Mouse (Mus musculus) left cerebral cortex, postnatal 4 days (tissue): ENCODE results near the gene Slc35c2. TPM values are rescaled to one million over a fixed set of nuclear protein-coding genes. Genes with fewer than 3 reads are reported as not detected.

Experiments
- DNase-seq: peaks from one replicate; pipeline ENCODE4 v3.0.0-alpha.2; 2022
- intact Hi-C: fragments of 180-260 bp; cut with DNase I; formaldehyde crosslinking; loops from one replicate; pipeline ENCODE4 v1.15.1; 2025
- total RNA-seq, 2 experiments: library from RNA; stranded (reverse); gene quantifications; 2 replicates each; pipeline ENCODE4 v1.2.3; 2021

Gene Slc35c2
- total RNA-seq, 2 experiments from 2014 or later = 36.4 to 37.1 TPM

DNA sequence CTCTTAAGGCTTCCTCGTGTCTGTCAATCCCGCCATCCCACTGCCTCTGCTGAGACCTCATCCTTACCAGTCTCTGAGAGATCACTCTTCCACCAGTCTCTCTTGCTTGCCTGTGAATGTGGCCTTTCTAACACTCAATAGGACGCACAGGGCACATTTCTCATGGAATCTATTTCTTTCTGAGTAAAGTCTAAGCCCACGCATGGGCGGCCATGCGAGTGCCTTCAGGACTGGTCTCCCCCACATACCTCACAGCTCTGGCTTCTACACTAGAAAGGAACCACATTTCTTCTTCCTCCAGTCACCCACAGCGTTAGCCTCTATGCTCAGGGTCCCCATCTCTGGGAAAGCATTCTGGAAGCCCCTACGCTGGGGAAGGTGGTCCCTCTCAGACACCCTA, 26.5 kb upstream of the Slc35c2 start:
- intact Hi-C loops = no loop called here
- no peak for DNase-seq

DNA sequence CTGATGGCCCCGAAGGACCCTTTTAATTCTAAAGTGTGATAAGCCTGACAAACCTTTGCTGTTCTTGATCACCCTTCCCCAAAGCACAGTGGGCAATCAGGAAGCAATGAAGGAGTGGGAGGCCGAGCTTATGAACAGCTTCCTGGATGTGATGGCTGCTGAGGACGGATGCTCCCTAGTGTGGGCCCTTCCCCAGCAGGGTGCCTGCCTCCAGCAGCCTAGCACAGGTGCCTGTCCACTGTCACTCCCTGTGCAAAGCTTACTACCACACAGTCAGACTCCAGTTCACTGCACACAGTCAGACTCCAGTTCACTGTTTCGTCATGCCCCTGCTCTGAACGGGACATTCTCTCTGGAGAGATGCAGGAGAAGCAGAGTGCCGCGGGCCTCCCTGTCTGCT, 24.7 kb upstream of the Slc35c2 start:
- intact Hi-C loops = no loop called here
- DNase-seq = no peak

DNA sequence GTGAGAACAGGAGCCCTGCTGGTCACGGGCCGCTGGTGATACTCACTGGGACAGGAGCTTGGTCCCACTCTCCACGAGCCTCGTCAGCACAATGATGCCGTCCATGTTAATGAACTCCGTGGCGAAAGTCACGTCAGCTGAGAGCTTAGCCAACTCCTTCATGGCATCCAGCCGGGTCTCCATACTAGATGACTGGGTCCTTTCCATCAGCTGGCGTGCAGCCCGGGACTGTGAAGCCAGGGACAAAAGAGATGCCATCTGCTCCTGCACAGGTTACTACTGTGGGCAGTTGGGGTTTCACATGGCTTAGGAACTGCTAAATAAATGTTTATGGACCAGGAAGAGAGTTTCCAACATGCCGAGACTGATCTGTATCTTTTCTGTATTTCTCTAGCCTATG, 23.9 kb upstream of the Slc35c2 start:
- peak; percentile 98 for DNase-seq
- intact Hi-C loops = no loop called here

DNA sequence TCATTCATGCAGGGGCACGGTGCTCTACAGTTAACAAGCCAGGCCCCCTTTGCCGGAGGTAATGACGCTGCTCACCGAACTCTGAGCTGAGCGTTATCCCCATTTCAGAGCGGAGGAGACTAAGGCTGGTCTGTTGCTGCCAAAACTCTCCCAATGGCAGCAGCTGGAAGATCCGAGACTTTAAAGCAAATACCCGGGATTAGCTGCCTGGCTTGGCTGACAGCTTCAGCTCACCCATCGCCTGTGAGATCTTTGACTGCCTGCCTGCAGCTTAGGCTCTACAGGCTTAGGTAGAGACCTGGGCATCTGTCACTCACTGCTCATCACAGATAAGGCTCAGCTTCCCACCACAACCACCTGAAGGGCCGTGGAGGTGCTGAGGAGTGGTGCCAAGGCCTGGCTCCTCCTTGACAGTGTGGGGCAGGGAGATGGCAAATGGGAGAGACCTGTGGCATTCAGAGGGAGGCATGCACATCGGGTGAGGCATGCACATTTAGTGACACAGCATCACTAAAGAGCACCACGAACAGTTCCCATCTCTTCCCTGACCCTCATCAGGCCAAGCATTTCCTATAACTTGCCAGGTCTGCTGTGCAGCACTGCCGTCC, 23.3 kb upstream of the Slc35c2 start:
- DNase-seq = peak; percentile 36
- intact Hi-C loops = no loop called here

DNA sequence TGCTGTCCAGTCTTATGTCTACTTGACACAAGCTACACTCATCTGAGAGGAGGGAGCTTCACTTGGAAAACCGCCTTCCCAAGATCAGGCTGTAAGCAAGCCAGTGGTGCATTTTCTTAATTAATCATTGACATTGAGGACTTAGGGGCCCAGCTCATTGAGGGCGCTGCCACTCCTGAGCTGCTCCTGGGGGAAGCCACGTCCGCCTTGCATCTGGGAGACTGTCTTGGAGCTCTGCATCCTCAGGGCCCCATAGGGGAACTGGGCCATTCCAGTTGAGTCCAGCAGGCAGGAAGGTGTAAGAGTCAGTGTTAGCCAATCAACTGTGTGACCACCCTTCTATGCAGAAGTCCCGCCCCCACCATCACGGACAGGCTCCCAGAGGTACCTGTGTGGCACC, 20.1 kb upstream of the Slc35c2 start:
- intact Hi-C loops = no loop called here
- DNase-seq = no peak

DNA sequence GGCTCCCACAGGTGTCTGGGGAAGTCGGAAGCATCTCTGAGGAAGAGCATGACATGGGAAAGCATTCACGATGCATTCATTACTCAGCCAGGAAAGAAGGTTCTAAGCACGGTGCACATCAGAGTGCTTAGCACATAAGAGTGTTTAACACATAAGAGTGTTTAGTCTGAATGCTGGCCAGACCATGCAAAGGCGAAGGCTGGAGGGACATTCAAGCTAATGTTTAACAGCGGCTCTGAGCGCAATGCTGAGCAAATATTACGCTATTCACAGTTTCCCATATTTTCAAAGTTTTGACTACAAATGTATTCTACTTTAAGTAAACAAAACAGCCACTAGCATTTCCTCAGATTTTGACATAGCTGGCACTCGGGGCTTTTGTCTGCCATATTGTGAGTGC, 17.8 kb upstream of the Slc35c2 start:
- DNase-seq = no peak
- intact Hi-C loops = no loop called here

DNA sequence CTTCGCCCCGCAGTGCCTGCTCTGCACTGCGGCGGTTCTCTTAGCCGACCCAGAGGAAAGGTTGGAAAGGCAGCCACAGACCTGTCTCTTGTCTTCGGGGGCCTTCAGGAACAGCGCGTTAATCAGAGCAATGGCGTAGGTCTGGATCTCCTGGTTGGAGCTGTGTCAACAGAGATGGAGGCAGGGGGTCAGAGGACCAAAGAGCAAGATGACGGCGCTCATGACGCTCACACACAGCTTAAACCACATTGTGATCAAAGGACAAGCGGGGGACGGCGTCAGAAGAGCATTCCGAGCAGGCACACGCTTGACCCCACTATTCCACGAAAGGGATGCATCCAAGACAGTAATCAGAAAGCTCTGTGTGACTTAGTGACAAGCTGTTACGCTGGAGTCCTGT, 17.1 kb upstream of the Slc35c2 start:
- intact Hi-C loops = no loop called here
- DNase-seq = no peak

DNA sequence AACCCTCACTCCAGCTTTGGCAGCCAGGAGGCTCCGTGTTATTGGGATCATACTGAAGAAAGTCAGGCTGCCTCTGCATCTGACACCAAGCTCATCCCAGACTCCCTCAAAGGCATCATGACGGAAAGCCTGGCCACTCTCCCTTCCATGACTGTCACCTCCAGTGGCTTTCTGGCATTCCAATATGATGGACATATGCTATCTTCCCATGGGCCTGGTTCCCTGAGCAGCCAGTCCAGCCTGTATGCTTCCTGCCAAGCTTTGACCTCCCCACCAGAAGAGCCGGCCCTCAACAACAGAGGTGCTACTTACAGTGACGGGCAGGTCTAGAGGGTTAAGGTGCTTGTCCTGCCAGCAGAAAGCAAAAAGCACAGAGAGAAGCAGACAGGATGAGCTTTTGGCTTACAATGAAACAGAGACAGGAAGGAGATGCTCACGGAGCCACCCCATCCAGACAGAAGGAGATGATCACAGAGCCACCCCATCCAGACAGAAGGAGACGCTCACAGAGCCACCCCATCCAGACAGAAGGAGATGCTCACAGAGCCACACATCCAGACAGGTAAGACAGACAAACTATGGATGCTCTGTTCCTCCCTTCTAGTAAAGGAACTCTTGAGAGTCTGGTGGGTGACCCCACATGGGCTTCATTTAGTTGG, 15.8 kb upstream of the Slc35c2 start:
- intact Hi-C loops = no loop called here

DNA sequence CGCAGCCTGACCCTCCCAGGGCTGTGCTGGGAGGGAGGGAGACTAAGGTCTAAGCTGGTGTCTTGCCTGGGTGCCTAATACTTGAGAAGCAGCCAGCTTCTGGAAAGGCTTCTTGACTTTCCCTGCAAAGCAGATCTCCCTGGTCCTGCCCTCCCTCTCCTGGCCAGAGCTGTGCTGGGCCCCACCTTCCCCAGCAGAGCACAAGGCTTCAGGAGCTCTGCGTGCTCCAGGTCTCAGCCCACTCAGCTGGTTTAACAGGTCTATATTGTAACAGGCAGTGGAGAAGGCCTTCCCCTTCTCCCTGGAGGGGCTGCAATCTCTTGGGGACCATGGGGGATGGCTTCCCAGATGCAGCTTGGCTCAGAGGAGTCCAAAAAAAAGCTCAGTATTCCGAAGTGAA, 13.7 kb upstream of the Slc35c2 start:
- DNase-seq = no peak
- intact Hi-C loops = no loop called here

More for the DNA sequence above, 15.8 kb upstream of the Slc35c2 start:
- DNase-seq = no peak

DNA sequence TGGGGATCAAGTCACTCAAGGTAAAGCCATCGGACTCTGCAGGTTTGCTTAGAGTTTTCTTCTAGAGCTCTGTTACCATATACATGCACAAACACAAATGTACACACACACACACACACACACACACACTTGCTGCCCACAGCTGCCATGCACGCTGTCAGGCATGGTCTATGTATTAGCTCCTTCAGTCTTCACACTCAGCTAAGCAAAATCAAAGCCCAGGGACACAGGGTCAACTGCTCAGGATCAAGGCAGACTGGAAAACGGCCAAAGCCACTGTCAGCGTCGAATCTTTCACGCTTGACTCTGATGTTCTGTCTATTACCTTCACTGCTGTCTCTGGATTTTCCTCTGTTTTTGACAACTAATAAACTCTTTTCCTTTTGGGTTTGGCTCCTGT, 13.2 kb upstream of the Slc35c2 start:
- DNase-seq = peak; percentile 60
- intact Hi-C loops = no loop called here

DNA sequence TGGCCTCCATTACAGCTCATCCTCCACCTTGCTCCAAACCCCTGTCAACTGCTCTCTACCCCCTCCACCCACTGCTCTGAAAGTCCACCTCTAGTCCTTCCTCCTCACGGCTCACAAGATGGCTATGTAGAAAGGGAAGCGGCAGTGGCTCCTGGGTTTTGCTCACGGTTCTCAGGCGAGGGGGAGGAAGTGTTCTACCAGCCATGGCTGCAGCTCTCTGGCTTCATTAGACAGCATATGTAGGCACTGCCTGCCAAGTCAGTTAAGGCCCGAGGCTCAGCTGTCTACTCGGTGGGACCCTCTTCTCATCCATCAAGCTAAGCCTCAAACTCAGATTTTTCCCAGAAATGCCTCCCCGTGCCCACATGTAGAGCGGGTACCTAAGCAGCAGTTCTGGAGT, 12.8 kb upstream of the Slc35c2 start:
- DNase-seq = peak; percentile 77
- intact Hi-C loops = no loop called here

DNA sequence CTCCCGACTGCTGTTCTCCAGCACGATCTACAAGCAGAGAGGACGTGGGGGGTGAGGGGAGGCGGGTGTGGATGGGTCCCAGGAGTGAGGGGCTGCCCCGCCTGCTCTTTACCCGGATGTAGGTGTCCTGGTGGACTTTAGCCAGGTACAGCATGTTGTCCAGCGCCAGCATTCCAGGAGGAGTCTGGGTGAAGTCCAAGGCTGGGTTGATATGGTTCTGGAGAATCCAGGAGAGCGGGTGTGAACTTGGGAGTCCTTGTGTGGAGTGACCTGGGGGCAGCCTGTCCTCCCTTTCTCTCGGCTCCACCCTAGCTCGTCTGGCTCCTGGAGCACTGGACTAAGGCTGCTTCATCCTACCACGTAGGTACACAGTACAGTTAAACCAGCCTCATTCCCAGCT, 9.8 kb upstream of the Slc35c2 start:
- intact Hi-C loops = no loop called here
- no peak for DNase-seq

DNA sequence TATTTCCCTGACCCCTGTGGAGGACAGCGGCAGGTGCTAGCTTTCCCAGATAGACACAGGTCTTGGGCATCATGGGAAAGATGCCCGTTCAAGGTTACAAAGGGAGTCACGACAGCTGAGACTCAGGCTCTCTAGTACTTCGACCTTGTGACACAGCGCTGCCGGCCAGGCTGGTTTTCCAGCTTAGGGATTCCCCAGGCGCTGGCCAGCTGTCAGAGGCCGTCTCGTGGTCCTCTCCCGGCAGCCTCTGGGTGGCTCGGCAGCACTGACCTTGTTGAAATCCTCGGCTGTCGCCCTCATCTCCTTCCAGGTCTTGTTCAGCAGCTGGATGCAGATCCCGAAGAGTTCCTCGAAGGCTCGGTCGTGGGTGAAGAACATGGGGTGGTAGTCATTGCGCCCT, 8.9 kb upstream of the Slc35c2 start:
- intact Hi-C loops = no loop called here
- DNase-seq = no peak

DNA sequence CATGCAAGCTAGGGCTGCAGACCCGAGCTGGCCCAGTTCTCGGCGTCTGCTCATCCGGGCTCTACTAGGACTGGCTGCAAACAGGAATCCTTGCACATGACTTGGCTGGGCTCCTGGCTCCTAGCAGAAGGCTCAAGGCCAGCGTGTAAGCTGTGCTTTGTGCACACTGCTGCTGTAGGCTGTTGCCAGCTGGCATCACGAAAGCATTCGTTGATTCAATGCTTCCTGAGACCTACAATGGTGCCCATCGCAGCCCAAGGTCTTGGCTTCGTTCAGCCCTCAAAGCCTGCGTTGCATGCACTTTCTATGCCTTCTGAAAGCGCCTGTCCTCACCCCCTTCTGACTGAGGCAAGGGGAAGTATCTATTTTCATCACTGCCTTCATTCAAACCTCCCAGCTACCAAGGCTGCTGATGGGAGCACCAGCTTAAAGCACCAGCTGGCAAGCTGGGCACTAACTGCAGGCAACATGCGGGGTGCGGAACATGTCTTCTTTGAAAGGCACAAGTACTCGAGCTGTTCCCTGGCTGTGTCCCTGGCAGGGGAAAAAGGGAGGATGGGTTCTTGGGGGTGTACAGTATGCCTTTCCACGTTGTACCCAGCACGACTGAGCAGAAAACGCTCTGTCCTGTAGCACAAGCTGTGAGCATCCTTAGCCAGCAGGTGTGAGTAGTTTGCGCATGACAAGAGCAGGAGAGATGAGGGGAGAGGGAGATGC, 804 bp upstream of the Slc35c2 start:
- peak; percentile 98 for DNase-seq
- intact Hi-C loops = no loop called here

DNA sequence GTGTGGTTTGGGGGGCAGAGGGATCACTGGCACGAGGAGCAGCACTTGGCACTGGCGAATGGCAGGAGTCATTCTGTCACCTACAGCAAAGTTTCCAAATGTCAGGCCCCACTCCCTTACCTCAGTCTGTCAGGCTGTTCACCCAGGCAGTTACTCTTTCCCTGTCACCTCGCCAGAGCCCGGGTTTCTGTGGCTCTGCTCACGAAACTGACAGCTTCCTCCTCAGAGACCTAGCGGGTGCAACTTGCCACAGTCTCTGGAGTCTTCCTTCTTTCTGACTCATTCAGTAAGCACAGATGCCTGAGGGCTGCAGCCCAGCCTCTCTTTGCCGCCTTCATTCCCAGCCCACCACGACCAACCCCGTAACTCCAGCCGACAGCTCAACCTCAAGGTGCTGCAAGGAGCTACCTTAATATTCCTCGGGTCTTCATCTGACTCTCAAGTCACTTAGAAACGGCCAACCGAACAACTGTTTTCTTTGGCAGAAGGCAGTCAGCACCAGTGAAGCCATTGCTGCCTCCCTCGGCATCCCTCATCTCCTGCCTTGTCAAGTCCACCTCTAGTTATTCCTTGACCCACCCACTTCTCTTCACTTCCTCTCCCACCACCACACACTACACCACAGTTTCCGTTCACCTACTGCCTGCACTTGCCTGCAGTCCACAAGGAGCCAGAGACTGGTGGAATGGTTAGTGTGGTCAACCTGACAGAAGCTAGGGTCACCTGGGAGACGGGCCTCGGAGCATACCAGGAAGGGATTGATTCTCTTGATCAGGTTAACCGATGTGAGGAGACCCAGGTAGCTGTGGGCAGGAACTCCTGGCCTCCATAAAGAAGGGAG, 1.1 kb downstream of the Slc35c2 start:
- intact Hi-C loops = no loop called here
- peak; percentile 32 for DNase-seq

DNA sequence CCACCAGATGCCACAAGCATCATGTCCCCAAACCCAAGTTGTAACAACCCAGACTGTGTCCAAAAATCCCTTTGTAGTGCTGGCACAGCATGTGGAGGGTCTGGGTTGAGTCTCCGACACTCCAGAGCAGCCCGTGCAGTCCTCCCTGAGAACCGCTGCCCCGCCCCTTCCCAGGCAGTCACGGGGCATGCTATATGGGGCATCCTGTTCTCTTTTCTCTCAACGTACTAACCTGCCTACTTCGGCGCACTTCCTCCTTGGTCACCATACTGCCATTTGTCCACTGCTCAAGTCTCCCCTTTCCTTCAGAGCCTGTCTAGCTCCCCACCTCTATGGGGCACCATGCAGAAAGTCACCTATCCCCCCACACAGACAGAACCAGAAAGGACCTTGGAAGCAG, 2.0 kb downstream of the Slc35c2 start:
- peak; percentile 3 for DNase-seq
- intact Hi-C loops = no loop called here

DNA sequence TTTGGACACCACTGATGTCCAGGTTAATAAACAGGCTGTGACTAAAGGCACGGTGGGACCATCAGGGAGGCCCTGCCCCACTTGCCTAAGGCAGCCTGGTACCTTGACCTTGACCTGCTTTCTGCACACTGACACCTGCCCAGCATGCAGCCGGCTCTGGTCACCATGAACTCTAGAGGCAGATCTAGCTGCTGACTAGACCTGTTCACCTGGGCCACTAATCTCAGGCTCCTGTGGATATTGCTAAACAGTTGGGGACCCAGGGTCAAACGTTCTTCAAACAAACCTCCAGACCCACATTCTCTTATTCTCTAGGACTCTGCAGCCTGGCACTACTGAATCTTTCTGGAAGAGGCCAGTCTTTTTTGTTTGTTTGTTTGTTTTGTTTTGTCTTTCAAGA, 2.6 kb downstream of the Slc35c2 start:
- no peak for DNase-seq
- intact Hi-C loops = no loop called here

DNA sequence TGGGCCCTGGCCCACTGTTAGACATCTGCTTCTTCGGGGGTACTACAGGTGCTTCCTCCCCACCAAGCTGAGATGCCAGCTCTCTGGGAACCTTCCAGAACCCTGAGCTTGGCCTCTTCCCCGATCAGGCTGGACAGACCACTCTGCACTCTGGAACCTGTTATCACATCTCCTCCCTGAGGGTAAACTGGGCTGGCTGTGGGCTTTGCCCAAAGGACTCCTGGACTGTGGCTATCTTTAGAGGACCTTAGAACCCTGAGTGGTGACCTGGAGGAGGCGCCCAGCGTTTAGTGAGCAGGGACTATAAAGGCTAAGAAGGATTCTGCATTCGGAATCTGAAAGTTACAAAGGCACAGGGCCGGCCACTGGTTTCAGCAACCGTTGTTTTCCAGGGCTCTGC, 3.3 kb downstream of the Slc35c2 start:
- intact Hi-C loops = no loop called here
- DNase-seq = peak; percentile 1

DNA sequence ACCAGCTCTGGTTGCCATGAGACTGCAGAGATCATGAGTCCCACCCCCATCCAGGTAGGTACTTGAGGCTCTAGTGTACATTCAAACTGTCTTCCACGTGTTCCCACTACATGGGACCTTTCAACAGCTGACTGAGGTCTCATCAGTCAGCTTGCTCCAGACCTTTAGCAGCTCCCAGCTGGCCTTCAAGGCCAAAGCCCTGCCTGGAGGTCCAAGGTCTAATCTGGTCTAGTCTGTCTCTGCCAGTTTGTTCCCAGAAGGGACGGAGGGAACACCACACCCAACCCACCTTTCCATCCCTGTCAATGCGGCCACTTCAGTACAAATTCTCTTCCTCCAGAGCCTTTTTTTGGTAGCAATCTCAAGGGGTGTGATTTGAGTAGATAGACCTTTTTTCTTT, 4.0 kb downstream of the Slc35c2 start:
- intact Hi-C loops = no loop called here
- DNase-seq = no peak

DNA sequence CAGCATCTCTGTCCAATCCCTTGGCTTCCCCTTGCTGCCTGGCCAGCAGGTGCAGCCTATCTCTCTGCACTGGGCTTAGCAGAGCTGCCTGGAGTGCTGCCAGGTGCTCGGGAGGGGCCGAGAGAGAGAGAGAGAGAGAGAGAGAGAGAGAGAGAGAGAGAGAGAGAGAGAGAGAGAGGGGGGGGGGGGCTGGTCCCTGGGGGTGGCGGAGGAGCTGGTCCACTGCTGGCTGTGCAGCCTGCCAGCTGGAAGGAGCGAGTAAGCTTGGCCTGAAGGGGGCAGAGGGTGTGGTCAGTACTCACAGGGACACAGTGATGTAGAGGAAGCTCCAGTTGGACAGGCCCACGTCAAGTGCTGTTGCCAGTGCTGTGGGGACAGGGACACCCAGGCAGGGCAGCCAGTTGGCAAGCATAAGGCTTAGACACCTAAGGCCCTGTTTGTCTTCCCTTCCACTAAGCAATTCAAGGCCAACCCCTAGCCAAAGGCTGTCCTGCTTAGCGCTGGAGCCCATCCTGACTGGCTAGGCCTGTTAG, 5.8 kb downstream of the Slc35c2 start:
- intact Hi-C loops = no loop called here
- DNase-seq = peak; percentile 77

DNA sequence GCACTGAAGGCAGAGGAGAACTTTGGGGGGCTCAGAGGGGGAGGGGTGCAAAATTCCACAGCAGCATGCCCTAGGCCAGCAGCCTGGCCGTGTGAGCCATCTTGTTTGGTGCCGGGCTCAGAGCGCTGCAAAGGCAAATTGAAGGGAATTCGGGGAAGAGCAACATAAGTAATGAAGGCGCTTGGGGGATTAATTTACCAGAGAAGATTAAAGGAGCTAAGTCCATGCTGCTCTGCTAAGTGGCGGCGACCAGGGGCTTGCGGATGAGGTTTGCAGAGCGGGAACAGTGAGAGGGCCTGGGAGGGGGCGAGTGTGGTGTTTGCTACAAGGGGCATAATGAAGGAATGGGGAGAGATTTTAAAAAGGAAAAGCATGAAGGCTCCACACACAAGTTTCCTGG, 8.3 kb downstream of the Slc35c2 start:
- intact Hi-C loops = no loop called here
- DNase-seq = no peak
